Mouse (Mus musculus): Measurements from ENCODE around the gene Sec14l2. TPM values are rescaled to one million over a fixed set of nuclear protein-coding genes. Genes with fewer than 3 reads are reported as not detected.
A peak's percentile ranks its signal among the peaks of the same experiment; 100 is the strongest.

Gene Sec14l2
- polyA plus RNA-seq, 1 experiment from 2014 or later, result 5.0 TPM

DNA sequence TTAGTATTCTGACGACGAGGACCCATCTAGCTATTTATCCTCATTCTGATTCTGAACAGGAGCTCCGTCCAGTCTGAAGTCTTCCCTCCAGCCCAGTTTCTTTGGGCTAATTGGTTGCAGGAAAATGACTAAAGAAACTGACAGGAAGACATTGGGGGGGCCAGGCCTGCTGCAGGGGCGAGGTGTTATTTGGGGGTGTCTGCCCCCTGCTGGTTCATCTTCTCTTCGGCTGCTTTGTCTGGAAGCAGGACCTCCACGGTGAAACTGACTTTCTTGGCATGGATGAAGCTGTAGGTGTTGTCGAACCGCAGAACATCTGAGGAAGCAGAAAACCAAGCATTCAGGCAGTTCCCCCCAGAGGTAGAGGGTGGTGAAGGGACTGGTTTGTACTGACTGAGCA, 25.1 kb downstream of the Sec14l2 start:
- Histone ChIP-seq H3K9me3 (ENCODE audit: control insufficient read depth, low read length) (no peaks in the 10 kb centered on the region), H3K4me2 (ENCODE audit: low read depth, low read length) (no peak overlapping the region), H3K4me1 (ENCODE audit: control insufficient read depth, insufficient read depth, low read length) (peaks cover 10% of the 10 kb centered on the region), H3K9ac (replicated peaks; ENCODE audit: low read depth, low read length) (no peak overlapping the region), H3K36me3 (ENCODE audit: control insufficient read depth, insufficient read depth, low read length) (no peaks in the 10 kb centered on the region), H3K27ac (ENCODE audit: low read depth, low read length) (no peak overlapping the region), H3K27me3 (ENCODE audit: control insufficient read depth, insufficient read depth, low read length) (no peaks in the 10 kb centered on the region), H3K4me3 (ENCODE audit: low read depth, low read length) (no peak overlapping the region)
- 64% methylated on average over 8 of the region's 8 CpGs for WGBS
- ATAC-seq (ENCODE audit: low read depth), result no peak

DNA sequence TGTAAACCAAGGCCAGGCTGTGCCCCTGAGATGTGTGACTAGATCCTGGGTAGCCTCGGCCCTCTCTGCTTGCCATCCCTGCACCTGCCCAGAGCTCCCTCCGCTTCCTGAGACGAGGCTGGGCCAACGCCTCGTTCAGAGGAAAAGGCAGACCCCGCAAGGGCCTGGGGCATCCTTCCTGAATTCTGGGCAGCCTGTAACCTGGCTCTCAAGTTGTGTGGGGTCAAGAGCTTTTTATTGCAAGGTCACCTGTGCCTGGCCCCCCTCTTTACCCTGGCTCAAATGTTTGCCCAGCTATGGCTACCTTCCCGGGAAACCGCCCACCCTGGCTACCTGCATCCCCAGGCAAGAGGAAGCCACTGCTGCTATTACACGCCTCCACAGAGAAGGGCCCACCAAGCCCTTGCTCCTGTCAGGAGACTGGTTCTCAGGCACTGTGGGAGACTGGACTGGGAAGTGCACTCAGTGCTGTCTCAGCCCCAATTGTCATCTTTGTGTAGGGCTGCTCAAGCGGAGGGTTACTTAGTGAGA, 26.1 kb downstream of the Sec14l2 start:
- WGBS, result 28% methylated on average over 10 of the region's 10 CpGs
- Histone ChIP-seq H3K4me3 (ENCODE audit: low read depth, low read length) (peak overlapping the region; percentile 41), H3K36me3 (ENCODE audit: control insufficient read depth, insufficient read depth, low read length) (no peaks in the 10 kb centered on the region), H3K27ac (ENCODE audit: low read depth, low read length) (peak overlapping the region; percentile 82), H3K9ac (replicated peaks; ENCODE audit: low read depth, low read length) (peak overlapping the region; percentile 77), H3K27me3 (ENCODE audit: control insufficient read depth, insufficient read depth, low read length) (no peaks in the 10 kb centered on the region), H3K9me3 (ENCODE audit: control insufficient read depth, low read length) (no peaks in the 10 kb centered on the region), H3K4me1 (ENCODE audit: control insufficient read depth, insufficient read depth, low read length) (peaks cover 10% of the 10 kb centered on the region), H3K4me2 (ENCODE audit: low read depth, low read length) (peak overlapping the region; percentile 77)
- peak; percentile 47 for ATAC-seq (ENCODE audit: low read depth)

DNA sequence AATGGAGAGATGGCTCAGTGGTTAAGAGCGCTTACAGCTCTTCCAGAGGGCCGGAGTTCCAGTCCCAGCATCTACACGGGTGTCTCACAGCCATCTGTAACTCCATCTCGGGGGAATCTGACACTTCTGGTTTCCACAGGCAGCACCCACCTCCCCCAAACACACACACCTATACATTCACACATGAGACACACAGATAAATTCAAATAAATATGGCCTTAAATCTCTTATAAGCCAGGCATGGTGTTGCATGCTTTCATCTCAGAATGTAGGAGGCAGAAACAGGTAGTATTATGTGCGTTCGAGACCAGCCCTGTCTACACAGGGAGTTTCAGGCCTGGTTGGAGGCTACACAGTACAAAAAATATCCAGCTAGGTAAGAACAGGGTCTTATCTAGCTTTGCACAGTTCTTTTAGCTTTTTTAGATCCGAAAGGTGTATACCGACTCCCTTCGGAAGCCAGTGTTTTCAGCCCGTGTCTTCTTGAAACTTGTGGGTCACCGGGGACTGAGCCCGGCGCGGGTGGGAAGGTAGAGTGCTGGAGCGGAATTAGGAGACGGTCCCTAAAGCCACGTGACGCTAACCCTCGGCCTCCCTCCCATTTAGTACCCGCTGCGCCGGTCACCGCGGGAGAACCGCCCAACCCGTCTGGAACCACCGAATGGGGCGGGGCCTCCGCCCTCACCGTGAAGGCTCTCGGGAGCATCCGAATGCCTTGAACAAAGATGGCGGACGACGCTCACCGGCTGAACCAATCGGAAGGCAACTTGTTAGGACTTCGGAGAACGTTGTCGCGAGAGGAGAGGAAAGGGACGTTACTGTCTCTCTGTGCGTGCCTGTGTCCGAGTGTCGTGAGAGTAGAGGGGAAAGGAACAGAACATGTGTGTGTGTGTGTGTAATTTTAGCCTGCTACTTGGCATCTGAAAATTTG, 26.9 kb downstream of the Sec14l2 start:
- H3K4me2 ChIP-seq (ENCODE audit: low read depth, low read length), result peak overlapping the region; percentile 77
- no peaks in the 10 kb centered on the region for H3K27me3 ChIP-seq (ENCODE audit: control insufficient read depth, insufficient read depth, low read length)
- no peaks in the 10 kb centered on the region for H3K9me3 ChIP-seq (ENCODE audit: control insufficient read depth, low read length)
- peak; percentile 97 for ATAC-seq (ENCODE audit: low read depth)
- H3K27ac ChIP-seq (ENCODE audit: low read depth, low read length), result peak overlapping the region; percentile 82
- H3K36me3 ChIP-seq (ENCODE audit: control insufficient read depth, insufficient read depth, low read length), result no peaks in the 10 kb centered on the region
- H3K4me1 ChIP-seq (ENCODE audit: control insufficient read depth, insufficient read depth, low read length), result peaks cover 10% of the 10 kb centered on the region
- 3% methylated on average over 45 of the region's 45 CpGs for WGBS
- H3K9ac ChIP-seq (replicated peaks; ENCODE audit: low read depth, low read length), result peak overlapping the region; percentile 77
- peak overlapping the region; percentile 41 for H3K4me3 ChIP-seq (ENCODE audit: low read depth, low read length)

DNA sequence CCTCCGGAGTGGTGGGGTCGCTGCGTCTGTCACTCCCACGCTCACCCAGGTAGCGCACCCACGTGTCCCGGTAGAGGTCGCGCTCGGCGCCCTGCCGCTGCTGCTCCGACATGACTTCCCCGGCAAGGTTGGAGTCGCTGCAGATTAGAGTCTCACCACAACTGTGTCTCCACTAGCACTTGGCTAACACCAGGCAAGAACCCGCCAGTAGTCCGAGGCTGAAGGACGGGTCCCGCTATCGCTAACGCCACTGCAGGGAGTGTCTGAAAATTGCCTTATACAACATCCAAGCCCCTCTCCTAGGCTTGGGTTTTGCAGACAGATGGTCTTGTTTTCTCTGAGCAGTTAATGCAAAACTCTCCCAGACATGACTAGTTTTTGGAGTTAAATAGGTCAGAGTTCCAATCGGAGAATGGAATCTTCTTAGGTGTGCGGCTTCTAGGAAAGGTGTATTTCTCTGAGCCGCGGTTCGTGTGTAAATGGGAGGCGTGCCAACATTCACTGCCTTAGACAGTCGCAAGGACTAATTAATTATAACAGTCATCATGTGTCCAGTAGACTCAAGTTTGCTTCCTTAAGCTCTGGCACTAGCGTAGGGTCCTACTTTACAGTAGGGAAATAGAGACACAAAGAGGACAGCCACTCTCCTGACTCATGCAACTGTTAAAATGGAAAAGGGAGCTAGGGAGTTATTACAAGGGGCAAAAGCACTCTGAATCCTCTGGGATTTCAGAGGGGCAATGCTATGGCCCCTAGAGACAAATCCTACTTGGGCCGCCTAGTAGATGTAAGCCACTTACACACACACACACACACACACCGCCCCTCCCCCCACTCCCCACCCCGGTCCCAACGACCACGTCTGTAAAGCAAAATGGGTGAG, 27.8 kb downstream of the Sec14l2 start, which contains the start of gene Mtfp1:
Gene Mtfp1 (minus strand): TSS at position 275 of the 883 bp plus-strand sequence.
- no peaks in the 10 kb centered on the region for H3K9me3 ChIP-seq (ENCODE audit: control insufficient read depth, low read length)

DNA sequence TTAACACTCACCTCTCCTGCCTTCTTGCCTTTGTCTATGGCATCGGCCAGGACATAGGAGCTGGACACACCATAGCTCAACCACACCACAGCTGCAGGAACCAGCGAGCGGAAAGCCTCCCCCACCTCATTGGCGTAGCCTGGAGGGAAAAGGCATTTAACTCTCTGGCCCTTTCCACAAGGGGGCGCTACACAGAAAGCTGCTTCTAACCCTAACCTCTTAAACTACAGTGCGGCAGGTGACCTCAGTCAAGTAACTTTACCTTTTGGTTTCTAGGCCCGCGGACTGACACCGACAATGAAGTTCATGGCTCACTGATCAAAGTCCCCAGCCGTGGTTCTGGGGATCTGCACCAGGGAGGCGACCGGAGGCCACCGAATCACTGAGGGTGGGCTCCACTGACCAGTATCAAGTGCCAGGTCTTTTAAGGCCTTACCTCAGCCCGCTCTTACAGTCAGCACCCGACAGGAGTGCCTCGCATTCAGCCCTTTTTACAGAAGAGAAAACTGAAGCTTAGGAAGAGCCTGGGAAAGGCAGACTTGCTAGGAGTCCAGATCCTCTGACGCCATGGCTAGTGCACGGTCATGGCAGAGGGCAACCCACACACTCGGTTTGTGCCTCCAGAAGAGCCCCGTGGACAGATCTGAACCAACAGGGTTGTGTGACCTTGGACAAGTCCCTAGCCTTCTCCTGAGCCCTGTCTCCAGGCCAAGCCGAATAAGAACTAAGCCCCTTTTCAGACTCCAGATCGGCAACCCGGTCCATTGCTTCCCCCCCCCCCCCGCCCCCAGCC, 28.6 kb downstream of the Sec14l2 start:
- peak overlapping the region; percentile 35; the same call in 1 of the 2 replicates for H3K27ac ChIP-seq (ENCODE audit: low read depth, low read length)
- peak overlapping the region; percentile 37; the same call in 1 of the 2 replicates for H3K9ac ChIP-seq (replicated peaks; ENCODE audit: low read depth, low read length)
- H3K9me3 ChIP-seq (ENCODE audit: control insufficient read depth, low read length), result no peaks in the 10 kb centered on the region
- peak overlapping the region; percentile 41 for H3K4me3 ChIP-seq (ENCODE audit: low read depth, low read length)
- H3K4me1 ChIP-seq (ENCODE audit: control insufficient read depth, insufficient read depth, low read length), result peaks cover 10% of the 10 kb centered on the region
- 5% methylated on average over 22 of the region's 24 CpGs for WGBS
- H3K4me2 ChIP-seq (ENCODE audit: low read depth, low read length), result peak overlapping the region; percentile 77
- no peaks in the 10 kb centered on the region for H3K27me3 ChIP-seq (ENCODE audit: control insufficient read depth, insufficient read depth, low read length)
- no peaks in the 10 kb centered on the region for H3K36me3 ChIP-seq (ENCODE audit: control insufficient read depth, insufficient read depth, low read length)
- ATAC-seq (ENCODE audit: low read depth), result no peak

More for the DNA sequence above, 27.8 kb downstream of the Sec14l2 start, which contains the start of gene Mtfp1:
- Histone ChIP-seq H3K9ac (replicated peaks; ENCODE audit: low read depth, low read length) (peak within 1 kb of the TSS; percentile 37), H3K4me2 (ENCODE audit: low read depth, low read length) (peak within 1 kb of the TSS; percentile 77), H3K36me3 (ENCODE audit: control insufficient read depth, insufficient read depth, low read length) (no peaks in the 10 kb centered on the region), H3K4me3 (ENCODE audit: low read depth, low read length) (peak within 1 kb of the TSS; percentile 41), H3K27ac (ENCODE audit: low read depth, low read length) (peak within 1 kb of the TSS; percentile 64), H3K27me3 (ENCODE audit: control insufficient read depth, insufficient read depth, low read length) (no peaks in the 10 kb centered on the region), H3K4me1 (ENCODE audit: control insufficient read depth, insufficient read depth, low read length) (peaks cover 10% of the 10 kb centered on the region)
- ATAC-seq (ENCODE audit: low read depth), result peak; percentile 28; the same call in 1 of the 2 replicates
- WGBS, result 8% methylated on average over 33 of the region's 34 CpGs

DNA sequence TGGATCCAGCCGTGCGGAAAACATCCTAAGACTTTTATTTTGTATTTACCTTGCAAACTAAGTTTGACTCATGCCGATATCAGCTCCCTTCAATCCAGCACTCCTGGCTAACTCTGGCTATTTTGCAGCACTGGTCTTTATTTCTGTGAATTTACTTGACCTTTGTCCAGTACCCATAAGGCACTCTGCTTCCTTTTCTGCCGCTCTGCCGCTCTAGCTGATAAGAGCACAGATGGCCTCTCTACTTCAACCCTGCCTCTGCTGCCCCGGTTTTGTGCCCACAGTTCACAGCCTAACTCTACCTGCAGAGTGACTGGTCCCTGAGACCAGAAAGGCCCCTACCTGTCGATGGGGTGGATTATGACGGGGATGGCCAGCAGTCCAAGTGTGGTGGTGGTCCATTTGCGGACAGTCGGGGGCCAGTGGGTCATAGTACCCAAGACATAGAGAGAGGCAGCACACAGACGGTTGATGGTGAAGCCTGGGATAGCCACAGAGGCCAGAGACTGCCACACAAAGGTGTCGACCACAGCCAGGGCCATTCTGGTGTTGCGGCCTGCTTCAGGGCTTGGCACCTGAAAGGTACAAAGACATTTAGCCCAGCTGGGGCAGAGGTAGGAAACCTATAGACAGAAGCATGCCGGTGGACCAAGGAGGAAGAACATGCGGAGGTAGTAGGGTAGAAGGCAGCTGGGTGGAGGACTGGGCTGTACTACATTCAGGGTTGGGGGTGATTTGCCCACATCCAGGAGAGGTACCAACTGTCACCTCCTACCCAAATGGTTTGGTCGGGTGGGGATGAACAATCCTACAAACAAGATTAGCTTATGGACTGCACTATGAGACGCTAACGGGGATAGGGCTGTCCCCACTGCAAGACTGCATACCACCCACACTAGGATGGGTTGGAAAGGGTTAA, 29.5 kb downstream of the Sec14l2 start:
- ATAC-seq (ENCODE audit: low read depth), result no peak
- WGBS, result 90% methylated on average over 18 of the region's 18 CpGs
- Histone ChIP-seq H3K4me3 (ENCODE audit: low read depth, low read length) (no peak overlapping the region), H3K9me3 (ENCODE audit: control insufficient read depth, low read length) (no peaks in the 10 kb centered on the region), H3K4me2 (ENCODE audit: low read depth, low read length) (peak overlapping the region; percentile 77; the same call in 1 of the 2 replicates), H3K9ac (replicated peaks; ENCODE audit: low read depth, low read length) (no peak overlapping the region), H3K27me3 (ENCODE audit: control insufficient read depth, insufficient read depth, low read length) (no peaks in the 10 kb centered on the region), H3K27ac (ENCODE audit: low read depth, low read length) (no peak overlapping the region), H3K36me3 (ENCODE audit: control insufficient read depth, insufficient read depth, low read length) (no peaks in the 10 kb centered on the region), H3K4me1 (ENCODE audit: control insufficient read depth, insufficient read depth, low read length) (peaks cover 10% of the 10 kb centered on the region)

DNA sequence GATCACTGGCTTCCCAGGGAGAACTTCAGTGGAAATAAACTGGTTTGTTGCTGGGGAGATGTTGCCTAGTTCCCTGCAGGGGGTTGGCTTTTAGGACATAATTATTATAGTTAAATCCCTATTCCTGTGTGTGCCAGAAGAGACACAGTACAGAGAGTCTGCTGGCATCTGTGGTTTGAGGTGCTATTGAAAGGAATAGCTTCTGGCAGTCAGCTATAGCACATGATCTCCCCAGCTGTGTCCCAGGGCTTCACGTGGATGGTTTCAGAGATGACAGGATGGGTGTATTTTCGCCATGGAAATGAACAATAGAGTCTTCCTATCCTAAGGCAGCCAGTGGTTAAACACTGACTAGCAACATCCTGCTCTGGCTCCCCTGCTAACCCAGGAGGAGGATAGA, 35.9 kb downstream of the Sec14l2 start:
- H3K9ac ChIP-seq (replicated peaks; ENCODE audit: low read depth, low read length), result no peak overlapping the region
- H3K4me2 ChIP-seq (ENCODE audit: low read depth, low read length), result no peak overlapping the region
- no peak overlapping the region for H3K4me3 ChIP-seq (ENCODE audit: low read depth, low read length)
- no peaks in the 10 kb centered on the region for H3K4me1 ChIP-seq (ENCODE audit: control insufficient read depth, insufficient read depth, low read length)
- H3K27me3 ChIP-seq (ENCODE audit: control insufficient read depth, insufficient read depth, low read length), result no peaks in the 10 kb centered on the region
- no peaks in the 10 kb centered on the region for H3K9me3 ChIP-seq (ENCODE audit: control insufficient read depth, low read length)
- ATAC-seq (ENCODE audit: low read depth), result peak; percentile 51; the same call in 1 of the 2 replicates
- no peak overlapping the region for H3K27ac ChIP-seq (ENCODE audit: low read depth, low read length)
- H3K36me3 ChIP-seq (ENCODE audit: control insufficient read depth, insufficient read depth, low read length), result no peaks in the 10 kb centered on the region
- WGBS, result 42% methylated on average over 2 of the region's 2 CpGs

Data from neural tube, embryonic 14.5 days (tissue).